ENCODE assay signal across 8 mouse cellular contexts in genomic region chr13:68582517-68582780, GRCm38 (mm10). TPM values are rescaled to one million over a fixed set of nuclear protein-coding genes. Genes with fewer than 3 reads are reported as not detected.
A peak's percentile ranks its signal among the peaks of the same experiment; 100 is the strongest.
DNase-seq lines count a peak whose midpoint lies in the region; ATAC-seq lines count a peak whose summit lies in the region.
"Had no signal": no experiment of that assay in that cellular context is flagged by ENCODE, and none has a peak within 500 bp of the region (broad histone marks: within the 10 kb centered on the region; RNA-seq: fewer than 3 reads in every experiment).

No protein-coding gene starts in this region.

- no peaks in the 10 kb centered on the region for H3K9me3 ChIP-seq in megakaryocyte, embryonic 14.5 days
- no peaks in the 10 kb centered on the region for H3K9me3 ChIP-seq in embryonic facial prominence, embryonic 11.5 days (replicated peaks; ENCODE audit: control insufficient read depth, low read length)
- H3K9me3 ChIP-seq in intestine, embryonic 15.5 days = no peaks in the 10 kb centered on the region
- no peaks in the 10 kb centered on the region for H3K9me3 ChIP-seq in neural tube, embryonic 13.5 days

- peak overlapping the region; percentile 85 for H3K9ac ChIP-seq in embryonic facial prominence, embryonic 11.5 days (replicated peaks; ENCODE audit: low read length)
- H3K9ac ChIP-seq in intestine, embryonic 15.5 days = peak overlapping the region; percentile 75
- H3K9ac ChIP-seq in neural tube, embryonic 13.5 days = peak overlapping the region; percentile 81

- H3K4me3 ChIP-seq in megakaryocyte, embryonic 14.5 days (replicated peaks) = peak overlapping the region; percentile 94
- H3K4me3 ChIP-seq in embryonic facial prominence, embryonic 11.5 days (ENCODE audit: low read depth, low read length) = peak overlapping the region; percentile 67
- H3K4me3 ChIP-seq in intestine, embryonic 15.5 days (replicated peaks) = peak overlapping the region; percentile 78
- H3K4me3 ChIP-seq in neural tube, embryonic 13.5 days = peak overlapping the region; percentile 80

- no peaks in the 10 kb centered on the region for H3K27me3 ChIP-seq in megakaryocyte, embryonic 14.5 days (replicated peaks)
- no peaks in the 10 kb centered on the region for H3K27me3 ChIP-seq in embryonic facial prominence, embryonic 11.5 days (ENCODE audit: control insufficient read depth, insufficient read depth, low read length)
- H3K27me3 ChIP-seq in intestine, embryonic 15.5 days (replicated peaks) = no peaks in the 10 kb centered on the region
- H3K27me3 ChIP-seq in neural tube, embryonic 13.5 days = no peaks in the 10 kb centered on the region

- WGBS in embryonic facial prominence, embryonic 11.5 days = under 1% methylated on average over 11 of the region's 11 CpGs
- WGBS in intestine, embryonic 15.5 days = 0% methylated on average over 11 of the region's 11 CpGs
- WGBS in neural tube, embryonic 13.5 days = under 1% methylated on average over 11 of the region's 11 CpGs

- no peak for ATAC-seq in megakaryocyte, adult 5-6 weeks (ENCODE audit: poor library complexity, severe bottlenecking)
- ATAC-seq in embryonic facial prominence, embryonic 11.5 days (replicated peaks; ENCODE audit: insufficient number of reproducible peaks, low FRiP score, low TSS enrichment, low read depth) = no peak
- ATAC-seq in intestine, embryonic 15.5 days = peak; percentile 29
- ATAC-seq in neural tube, embryonic 13.5 days (ENCODE audit: low read depth) = peak; percentile 9; the same call in 1 of the 2 replicates

- peak overlapping the region; percentile 80 for H3K4me2 ChIP-seq in embryonic facial prominence, embryonic 11.5 days (ENCODE audit: low read depth, low read length)
- H3K4me2 ChIP-seq in intestine, embryonic 15.5 days (replicated peaks) = peak overlapping the region; percentile 74
- peak overlapping the region; percentile 89 for H3K4me2 ChIP-seq in neural tube, embryonic 13.5 days

- H3K27ac ChIP-seq in embryonic facial prominence, embryonic 11.5 days (replicated peaks; ENCODE audit: low read depth, low read length) = 0 out of 2 replicates have a peak overlapping the region, but pooled peaks have one; percentile 52
- H3K27ac ChIP-seq in intestine, embryonic 15.5 days = peak overlapping the region; percentile 86
- peak overlapping the region; percentile 74 for H3K27ac ChIP-seq in neural tube, embryonic 13.5 days (replicated peaks)

- H3K36me3 ChIP-seq in megakaryocyte, embryonic 14.5 days (replicated peaks; ENCODE audit: low read length) = peaks cover 63% of the 10 kb centered on the region
- H3K36me3 ChIP-seq in embryonic facial prominence, embryonic 11.5 days (replicated peaks; ENCODE audit: control insufficient read depth, insufficient read depth, low read depth, low read length) = peaks cover 2% of the 10 kb centered on the region; the same call in 1 of the 2 replicates
- H3K36me3 ChIP-seq in intestine, embryonic 15.5 days = peaks cover 20% of the 10 kb centered on the region
- peaks cover 51% of the 10 kb centered on the region for H3K36me3 ChIP-seq in neural tube, embryonic 13.5 days

- peaks cover 26% of the 10 kb centered on the region for H3K4me1 ChIP-seq in megakaryocyte, embryonic 14.5 days
- H3K4me1 ChIP-seq in embryonic facial prominence, embryonic 11.5 days (ENCODE audit: control insufficient read depth, insufficient read depth, low read length) = no peaks in the 10 kb centered on the region
- 0 out of 2 replicates have a peak, but pooled peaks cover 6% of the 10 kb centered on the region for H3K4me1 ChIP-seq in intestine, embryonic 15.5 days (replicated peaks)
- H3K4me1 ChIP-seq in neural tube, embryonic 13.5 days (replicated peaks) = peaks cover 31% of the 10 kb centered on the region

- DNase-seq in embryonic facial prominence, embryonic 11.5 days (ENCODE audit: low spot score) = peak; percentile 35
- DNase-seq in cerebellum, adult 9-11 months = no peak
- no peak for DNase-seq in adrenal gland, postnatal 4 days (ENCODE audit: low spot score in 2 of 2)

RNA-seq across cellular contexts. Expression of gene Fastkd3, which starts 0.4 kb away (rescaled TPM):
- 0.28 TPM in 1 of 2 replicates, not detected in the other for polyA plus RNA-seq in megakaryocyte, embryonic 14.5 days (2012; ENCODE audit: insufficient read depth, low replicate concordance)
- 13.6 and 14.4 TPM in 2 replicates for total RNA-seq in megakaryocyte, adult 5-6 weeks (2015)
- total RNA-seq in megakaryocyte, adult 5-6 weeks (2017) = 5.3 and 7.2 TPM in 2 replicates
- polyA plus RNA-seq in embryonic facial prominence, embryonic 11.5 days (2014; fragmentation: Nextera tagmentation; extraction: Ambion mirVana) = 42.8 and 44.7 TPM in 2 replicates
- polyA plus RNA-seq in intestine, embryonic 15.5 days (2015; fragmentation: Nextera tagmentation; extraction: Ambion mirVana) = 32.9 and 37.5 TPM in 2 replicates
- 24.7 and 32.9 TPM in 2 replicates for polyA plus RNA-seq in neural tube, embryonic 13.5 days (2015; fragmentation: Nextera tagmentation; extraction: Ambion mirVana)
- total RNA-seq in adrenal gland, postnatal 4 days (2021) = 10 to 100 TPM; 21.5 to 23.8 TPM

RNA-seq across cellular contexts. Expression of gene Mtrr, which starts 0.5 kb away (rescaled TPM):
- 2.5 and 4.9 TPM in 2 replicates for polyA plus RNA-seq in megakaryocyte, embryonic 14.5 days (2012; ENCODE audit: insufficient read depth, low replicate concordance)
- 4.8 and 6.6 TPM in 2 replicates for total RNA-seq in megakaryocyte, adult 5-6 weeks (2015)
- 7.2 and 8.0 TPM in 2 replicates for total RNA-seq in megakaryocyte, adult 5-6 weeks (2017)
- polyA plus RNA-seq in embryonic facial prominence, embryonic 11.5 days (2014; fragmentation: Nextera tagmentation; extraction: Ambion mirVana) = 16.5 and 18.0 TPM in 2 replicates
- 15.9 and 16.5 TPM in 2 replicates for polyA plus RNA-seq in intestine, embryonic 15.5 days (2015; fragmentation: Nextera tagmentation; extraction: Ambion mirVana)
- polyA plus RNA-seq in neural tube, embryonic 13.5 days (2015; fragmentation: Nextera tagmentation; extraction: Ambion mirVana) = 11.2 and 14.3 TPM in 2 replicates
- total RNA-seq in adrenal gland, postnatal 4 days (2021) = 10 to 100 TPM; 26.0 to 30.0 TPM

RNA-seq across cellular contexts. Expression of gene 1700001L19Rik, which starts 14.8 kb away (rescaled TPM):
- polyA plus RNA-seq in megakaryocyte, embryonic 14.5 days (2012; ENCODE audit: insufficient read depth, low replicate concordance) = not detected in 2 replicates
- not detected in 2 replicates for total RNA-seq in megakaryocyte, adult 5-6 weeks (2015)
- not detected in 2 replicates for total RNA-seq in megakaryocyte, adult 5-6 weeks (2017)
- 0.67 and 0.86 TPM in 2 replicates for polyA plus RNA-seq in embryonic facial prominence, embryonic 11.5 days (2014; fragmentation: Nextera tagmentation; extraction: Ambion mirVana)
- polyA plus RNA-seq in intestine, embryonic 15.5 days (2015; fragmentation: Nextera tagmentation; extraction: Ambion mirVana) = 0.35 TPM in 1 of 2 replicates, not detected in the other
- polyA plus RNA-seq in neural tube, embryonic 13.5 days (2015; fragmentation: Nextera tagmentation; extraction: Ambion mirVana) = 2.9 and 3.8 TPM in 2 replicates
- total RNA-seq in adrenal gland, postnatal 4 days (2021) = under 1 TPM; 0.31 to 0.42 TPM
- total RNA-seq: heart, postnatal 14 days had no signal

Comparison
In these comparisons a context has a peak if more than half of its experiments do, and no peak if none do; other contexts are left out.
1. ATAC-seq: peak in intestine, embryonic 15.5 days (single experiment) and neural tube, embryonic 13.5 days (single experiment); none in megakaryocyte, adult 5-6 weeks (single experiment) and embryonic facial prominence, embryonic 11.5 days (single experiment).
2. RNA of gene Fastkd3, which starts 0.4 kb away (polyA plus RNA-seq): 42.8 to 44.7 TPM in embryonic facial prominence, embryonic 11.5 days, 32.9 to 37.5 TPM in intestine, embryonic 15.5 days and 24.7 to 32.9 TPM in neural tube, embryonic 13.5 days; 0.28 TPM in megakaryocyte, embryonic 14.5 days; every median in the first group is over 10 times any median in the second.
3. Peak in every context shown above with its lines, with median percentiles within 50 percentile points of each other: H3K4me3 ChIP-seq, H3K27ac ChIP-seq, H3K4me2 ChIP-seq and H3K9ac ChIP-seq.